In genomic region chr13:59770847-59771246, GRCm38 (mm10) we compare ENCODE assay signal across 1 mouse cellular context.
TF ChIP-seq lines count a peak whose summit lies in the region.

No protein-coding gene starts in this region.

TF ChIP-seq in CH12.LX, 34 proteins besides CTCF, POLR2A, EP300 and RAD21:
- TF ChIP-seq POLR2AphosphoS2 (IDR thresholded peaks at IDR 0.05; ENCODE audit: low read depth, low read length) = no peak
- no peak for TF ChIP-seq ZMIZ1 (IDR thresholded peaks at IDR 0.05; ENCODE audit: low read depth, low read length)
- no peak for TF ChIP-seq TCF12 (IDR thresholded peaks at IDR 0.05; ENCODE audit: low read depth, low read length)
- no peak for TF ChIP-seq NRF1 (IDR thresholded peaks at IDR 0.05; ENCODE audit: low read depth, low read length)
- TF ChIP-seq GABPA (IDR thresholded peaks at IDR 0.05; ENCODE audit: insufficient replicate concordance, low read depth, low read length) = no peak
- TF ChIP-seq E2F4 (IDR thresholded peaks at IDR 0.05; ENCODE audit: insufficient replicate concordance, low read depth, low read length) = no peak
- TF ChIP-seq MEF2A (IDR thresholded peaks at IDR 0.05; ENCODE audit: borderline replicate concordance, low read depth, low read length) = no peak
- no peak for TF ChIP-seq CHD2 (IDR thresholded peaks at IDR 0.05; ENCODE audit: low read length)
- no peak for TF ChIP-seq ZKSCAN1 (IDR thresholded peaks at IDR 0.05; ENCODE audit: borderline replicate concordance, low read depth, low read length)
TF ChIP-seq in CH12.LX: peak in this region for 0.
